Mouse (Mus musculus) cerebral cortex, adult 2 months (tissue): ENCODE results near the gene Kcna5.

Source experiments
- WGBS: fragments of 180-500 bp; shearing (Covaris S2); methylation state at CpG from one replicate; pipeline ENCODE4 v1.1.7; 2018; 5-methylcytosine and 5-hydroxymethylcytosine counted together

Kcna5 gene

DNA sequence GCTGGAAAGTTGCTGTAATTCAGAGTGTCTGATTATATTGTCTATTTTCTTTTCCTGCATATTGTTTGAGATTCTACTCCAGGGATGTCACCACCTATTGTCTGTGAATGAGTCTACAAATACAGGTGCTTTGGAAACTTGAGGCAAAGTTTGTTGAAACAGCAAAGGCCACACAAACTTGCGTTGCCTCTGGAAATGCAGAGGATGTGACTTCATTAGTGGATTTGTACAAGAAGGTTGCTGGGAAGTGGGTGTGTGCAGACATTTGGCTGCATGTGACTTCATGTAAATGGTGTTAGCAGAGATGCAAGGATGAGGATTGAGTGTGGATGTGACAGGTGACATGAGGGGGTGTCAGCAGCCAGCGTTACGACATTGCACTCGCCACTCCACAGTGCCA lies 1.7 kb upstream of the Kcna5 start:
- WGBS: 75% methylated on average over 4 of the region's 4 CpGs

DNA sequence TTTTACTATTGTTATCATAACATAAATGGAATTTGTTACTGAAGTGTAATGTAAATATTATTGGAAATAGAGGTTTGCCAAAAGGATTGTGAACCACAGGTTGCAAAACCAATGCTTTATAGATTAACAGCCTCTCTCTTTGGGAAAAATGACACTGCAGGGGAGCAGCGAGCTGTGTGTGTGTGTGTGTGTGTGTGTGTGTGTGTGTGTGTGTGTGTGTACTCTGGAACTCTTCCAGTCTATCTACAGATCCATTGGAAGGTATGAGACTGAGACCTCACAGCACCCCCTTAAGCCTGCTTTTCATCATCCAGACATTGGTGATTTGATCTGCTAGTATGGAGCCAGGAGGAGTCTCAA lies 679 bp upstream of the Kcna5 start:
- 53% methylated on average over 1 of the region's 1 CpGs for WGBS

DNA sequence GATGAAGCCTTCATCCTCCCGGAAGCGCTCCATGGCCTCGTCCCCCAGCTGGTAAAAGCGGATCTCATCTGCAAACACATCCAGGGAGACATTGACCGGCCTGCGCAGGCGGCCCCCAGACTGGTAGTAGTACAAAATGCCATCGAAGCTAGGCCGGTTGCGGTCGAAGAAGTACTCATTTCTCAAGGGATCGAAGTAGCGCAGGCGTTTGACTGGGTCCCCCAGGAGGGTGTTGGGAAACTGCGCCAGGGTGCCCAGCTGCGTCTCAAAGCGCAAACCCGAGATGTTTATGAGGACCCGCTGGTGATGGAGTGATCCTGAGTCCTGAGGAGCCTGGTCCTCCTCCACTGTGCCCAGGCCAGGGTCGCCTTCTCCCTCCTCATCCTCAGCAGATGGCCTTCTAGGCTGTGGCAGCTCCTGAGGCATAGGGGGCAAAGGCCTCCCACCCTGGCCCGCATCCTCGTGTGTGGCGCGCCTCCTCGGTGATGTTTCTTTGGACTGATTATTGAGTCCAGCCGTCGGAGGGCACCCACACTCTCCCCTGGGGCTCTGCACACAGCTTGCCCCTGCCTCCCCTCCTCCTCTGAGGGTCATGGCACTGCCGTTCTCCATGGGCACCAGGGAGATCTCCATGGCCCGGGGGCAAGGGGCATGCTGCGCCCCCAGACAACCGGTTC lies 543 bp downstream of the Kcna5 start:
- 32% methylated on average over 31 of the region's 31 CpGs for WGBS

DNA sequence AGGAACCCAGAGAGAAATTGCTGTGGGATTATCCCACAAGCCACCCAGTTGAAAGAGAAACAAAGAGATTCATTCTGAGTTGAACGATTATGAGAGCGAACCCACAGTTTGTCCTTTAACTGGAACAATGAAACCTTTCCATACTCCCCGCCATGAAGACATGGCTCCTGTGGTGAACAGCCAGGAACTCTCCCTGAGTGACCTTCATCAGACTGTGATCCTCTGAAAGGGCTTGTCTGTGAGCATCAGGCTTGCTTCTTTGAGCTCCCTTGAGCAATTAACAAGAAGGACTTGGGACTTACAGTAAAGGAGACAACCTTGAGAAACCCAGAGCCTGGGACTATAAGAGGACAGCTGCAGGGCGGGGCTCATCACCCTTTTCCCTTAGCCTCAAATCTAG lies 3.9 kb downstream of the Kcna5 start:
- 70% methylated on average over 4 of the region's 4 CpGs for WGBS

GRCm38 (mm10) chr6:126530019-126530418 lies 5.2 kb downstream of the Kcna5 start:
- 85% methylated on average over 3 of the region's 3 CpGs for WGBS

DNA sequence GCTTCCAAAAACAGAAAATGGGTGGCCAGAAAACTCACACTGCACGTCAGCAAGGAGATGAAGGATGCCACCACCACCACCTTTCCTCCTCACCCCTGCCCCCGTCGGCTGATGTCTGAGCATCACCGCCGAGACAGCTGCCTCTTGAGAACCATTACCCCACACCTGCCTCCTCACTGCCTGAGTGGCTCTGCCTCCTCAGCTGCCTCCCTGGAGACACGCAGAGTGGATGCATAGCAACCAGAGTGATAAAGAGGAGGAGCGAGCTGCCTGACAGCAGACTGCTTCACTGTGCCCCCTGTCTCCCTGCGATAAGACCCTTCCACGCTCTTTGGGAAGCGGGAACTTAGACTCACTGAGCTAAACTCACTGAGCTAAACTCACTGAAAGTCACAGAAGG lies 20.5 kb downstream of the Kcna5 start:
- WGBS: 36% methylated on average over 10 of the region's 10 CpGs

DNA sequence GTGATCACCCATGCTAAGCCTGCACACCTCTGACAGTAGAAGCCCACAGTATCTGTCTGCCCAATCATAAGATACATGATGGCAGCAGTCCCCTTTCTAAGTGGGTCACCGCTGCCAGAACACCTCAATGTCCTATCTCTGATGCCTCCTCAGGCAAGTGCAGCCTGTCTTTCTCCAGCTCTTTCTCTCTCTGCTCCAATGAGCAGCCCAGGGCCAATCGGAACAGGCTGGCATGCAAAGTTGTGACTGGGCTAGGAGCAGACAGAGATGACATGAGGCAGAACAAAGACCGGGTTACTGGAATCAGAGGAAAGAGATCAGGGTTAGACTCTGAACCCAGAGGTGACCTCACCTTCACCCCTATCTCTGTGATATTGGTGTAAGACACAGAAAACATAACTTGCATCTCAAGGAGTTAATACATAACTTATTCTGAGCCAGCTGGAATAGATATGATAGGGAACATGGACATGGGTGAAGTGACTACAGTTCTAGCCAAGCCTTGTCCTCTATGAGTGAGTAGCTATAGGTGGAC lies 21.4 kb downstream of the Kcna5 start:
- WGBS: 94% methylated on average over 3 of the region's 3 CpGs

DNA sequence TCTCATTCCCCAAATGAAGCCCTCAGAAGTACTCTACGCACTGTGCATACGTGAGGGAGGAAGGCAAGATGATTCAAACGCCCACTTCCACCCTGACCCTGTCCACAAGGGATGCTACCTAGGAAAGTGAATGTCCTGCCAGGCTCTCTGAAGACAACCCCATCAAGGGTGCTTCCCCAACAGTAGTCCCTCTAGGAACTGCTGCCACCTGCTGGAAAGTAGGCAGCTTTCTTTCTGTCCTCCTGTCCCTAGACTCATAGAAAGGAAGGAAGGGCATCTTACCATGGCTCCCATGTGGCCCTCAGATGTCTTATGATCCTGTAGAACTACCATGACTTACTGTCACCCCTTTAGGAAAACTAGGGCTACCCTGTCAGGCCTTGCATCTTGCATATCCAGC lies 22.1 kb downstream of the Kcna5 start:
- 90% methylated on average over 3 of the region's 3 CpGs for WGBS

- WGBS: 85% methylated on average over 6 of the region's 6 CpGs
Measured at GRCm38 (mm10) chr6:126508671-126509070, 26.5 kb downstream of the Kcna5 start.

GRCm38 (mm10) chr6:126503920-126504319 lies 31.3 kb downstream of the Kcna5 start:
- WGBS: 82% methylated on average over 8 of the region's 8 CpGs

- WGBS: 70% methylated on average over 9 of the region's 9 CpGs
Measured at GRCm38 (mm10) chr6:126502691-126503301, 32.4 kb downstream of the Kcna5 start.

GRCm38 (mm10) chr6:126500985-126501384 lies 34.2 kb downstream of the Kcna5 start:
- 94% methylated on average over 6 of the region's 6 CpGs for WGBS

- 16% methylated on average over 8 of the region's 8 CpGs for WGBS
Measured at GRCm38 (mm10) chr6:126500088-126500487, 35.1 kb downstream of the Kcna5 start.

DNA sequence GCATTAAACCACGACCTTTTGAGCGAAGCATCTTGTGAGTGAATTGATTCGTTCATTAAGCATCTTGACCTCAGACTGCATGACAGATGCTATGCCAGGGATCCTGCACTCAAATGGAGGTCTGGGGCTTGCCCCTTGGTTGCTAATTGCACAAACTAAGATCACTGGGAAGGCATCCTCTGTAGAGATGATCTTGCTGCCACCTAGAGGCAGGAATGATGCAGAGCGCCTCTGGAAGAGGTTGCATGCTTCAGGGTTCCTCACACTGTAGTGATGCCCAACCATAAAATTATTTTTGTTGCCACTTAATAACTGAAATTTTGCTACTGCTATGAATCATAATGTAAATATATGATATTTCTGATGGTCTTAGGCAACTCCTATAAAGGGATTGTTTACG lies 37.3 kb downstream of the Kcna5 start:
- 53% methylated on average over 5 of the region's 5 CpGs for WGBS

- 32% methylated on average over 6 of the region's 6 CpGs for WGBS
Measured at GRCm38 (mm10) chr6:126497173-126497839, 37.9 kb downstream of the Kcna5 start.

GRCm38 (mm10) chr6:126487136-126487535 lies 48.1 kb downstream of the Kcna5 start:
- WGBS: 53% methylated on average over 4 of the region's 4 CpGs

DNA sequence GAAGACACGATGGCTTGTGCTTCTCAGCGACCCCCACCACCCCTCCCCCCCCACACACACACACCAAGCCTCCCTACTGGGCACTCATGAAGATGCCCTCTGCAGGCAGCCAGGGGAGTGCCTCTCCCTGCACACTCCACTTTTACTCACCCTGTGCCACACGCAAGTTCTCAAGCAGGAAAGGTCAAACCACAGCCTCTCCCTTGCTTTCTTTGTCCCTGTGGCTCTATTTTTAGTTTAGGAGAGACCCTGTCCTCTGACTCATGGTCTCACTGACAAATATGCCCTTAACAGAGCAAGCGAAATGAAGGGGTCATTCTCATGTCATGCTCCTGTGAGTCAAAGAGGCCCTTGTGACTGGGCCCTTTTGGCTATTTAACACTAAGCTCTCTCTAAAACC lies 50.3 kb downstream of the Kcna5 start:
- 59% methylated on average over 4 of the region's 4 CpGs for WGBS

DNA sequence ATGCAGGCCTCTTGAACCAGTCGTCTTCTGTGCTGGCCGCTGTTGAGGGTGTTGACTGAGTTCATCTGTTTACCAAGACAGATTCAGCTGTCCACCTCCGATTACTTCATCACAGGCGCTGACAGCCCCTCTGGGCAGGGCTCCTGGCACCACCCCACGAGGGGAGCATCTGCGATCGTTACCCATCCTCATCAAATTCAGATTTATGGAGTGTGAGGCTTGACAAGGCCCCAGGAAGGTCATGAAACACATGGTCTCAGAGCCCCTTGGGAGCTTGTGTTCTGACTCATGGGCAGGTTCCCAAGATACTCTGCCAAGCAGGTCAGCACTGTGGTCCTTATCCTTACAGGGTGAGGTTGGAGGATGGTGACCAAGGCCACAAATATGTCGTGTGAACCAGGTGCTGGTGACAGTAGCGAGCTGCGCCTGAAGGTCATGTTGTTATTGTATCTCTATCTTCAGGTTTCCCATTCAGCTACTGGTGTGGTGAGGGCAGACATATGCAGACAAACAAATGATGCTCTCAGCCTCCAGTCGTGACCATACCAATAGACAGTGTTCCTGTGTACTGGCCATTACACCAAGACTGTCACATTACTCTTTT lies 51.8 kb downstream of the Kcna5 start:
- 89% methylated on average over 11 of the region's 11 CpGs for WGBS
